Mouse (Mus musculus) midbrain, embryonic 12.5 days (tissue): ENCODE data around the gene AI661453. TPM values are rescaled to one million over a fixed set of nuclear protein-coding genes. Genes with fewer than 3 reads are reported as not detected.

ENCODE experiments used
- polyA plus RNA-seq: library from polyadenylated mRNA; unstranded; fragments of >200 nt; fragmentation: Nextera tagmentation; extraction: Ambion mirVana; gene quantifications from 2 replicates; pipeline ENCODE4 v1.2.1, GENCODE M21; 2016

AI661453 gene
- polyA plus RNA-seq, 1 experiment from 2014 or later = 0.23 TPM

Other genes with a start within 250 kb of the AI661453 start
- gene Mrps10, start 67.7 kb upstream of the AI661453 start, polyA plus RNA-seq = 72.7 and 73.4 TPM in 2 replicates
- 0.73 and 0.77 TPM in 2 replicates for gene Guca1b, start 51.2 kb upstream of the AI661453 start, polyA plus RNA-seq
- 0.70 and 0.99 TPM in 2 replicates for gene Guca1a, start 36.0 kb upstream of the AI661453 start, polyA plus RNA-seq
- gene 1700001C19Rik, start 761 bp downstream of the AI661453 start, polyA plus RNA-seq = 0.41 and 0.52 TPM in 2 replicates
- gene Taf8, start 65.7 kb downstream of the AI661453 start, polyA plus RNA-seq = 32.2 and 32.7 TPM in 2 replicates
- 127 and 145 TPM in 2 replicates for gene Ccnd3, start 68.4 kb downstream of the AI661453 start, polyA plus RNA-seq
- gene Bysl, start 174.9 kb downstream of the AI661453 start, polyA plus RNA-seq = 30.8 and 31.5 TPM in 2 replicates
- gene Med20, start 175.0 kb downstream of the AI661453 start, polyA plus RNA-seq = 39.5 and 41.0 TPM in 2 replicates
- gene Gm20517, start 175.0 kb downstream of the AI661453 start, polyA plus RNA-seq = 2.2 and 2.5 TPM in 2 replicates
- 10.5 and 11.9 TPM in 2 replicates for gene Usp49, start 194.1 kb downstream of the AI661453 start, polyA plus RNA-seq